Mouse (Mus musculus): Measurements from ENCODE around the gene Srrm4.

GRCm38 (mm10) chr5:116400801-116401200, 190.8 kb downstream of the Srrm4 start:
- TF ChIP-seq EP300 (IDR thresholded peaks at IDR 0.05; ENCODE audit: low read depth) = no peak
- TF ChIP-seq CTCF (IDR thresholded peaks at IDR 0.05; ENCODE audit: low read depth) = no peak
